Mouse (Mus musculus) heart, postnatal 36 days (tissue): ENCODE measurements around the gene Rtl3. TPM values are rescaled to one million over a fixed set of nuclear protein-coding genes. Genes with fewer than 3 reads are reported as not detected.

Experiments
- DNase-seq, 2 experiments: peaks; one replicate each; pipeline ENCODE4 v3.0.0; 2021 to 2022
- intact Hi-C: fragments of 180-260 bp; cut with DNase I; formaldehyde crosslinking; loops from one replicate; pipeline ENCODE4 v1.15.1; 2025
- total RNA-seq, 2 experiments: library from RNA; stranded (reverse); gene quantifications; 2 replicates each; pipeline ENCODE4 v1.2.3; 2021

Gene Rtl3
- under 1 TPM; 0.46 to 0.92 TPM for total RNA-seq

DNA sequence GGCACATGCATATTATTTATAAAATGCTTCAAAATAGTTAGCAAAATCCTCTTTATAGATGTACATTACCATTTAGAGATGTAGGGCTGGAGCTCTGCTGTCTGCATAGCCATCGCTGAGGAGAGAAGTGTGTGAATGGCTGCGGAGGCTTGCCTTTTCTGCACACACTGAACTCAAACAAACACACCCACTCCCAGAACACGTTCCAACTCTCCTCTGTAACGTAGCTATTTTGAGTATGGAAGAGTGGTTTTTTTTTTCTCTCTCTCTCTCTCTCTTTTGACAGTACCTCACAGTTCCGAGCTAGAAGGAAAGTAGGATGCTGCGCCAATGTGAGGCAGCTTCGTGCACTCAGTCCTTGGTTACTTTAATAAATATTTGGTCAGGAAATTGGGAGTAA is at the start of gene Rtl3:
Gene Rtl3, minus strand, starts transcription at position 236 of the 400 bp plus-strand sequence.
- intact Hi-C loops: no loop called here
- DNase-seq: no peak

DNA sequence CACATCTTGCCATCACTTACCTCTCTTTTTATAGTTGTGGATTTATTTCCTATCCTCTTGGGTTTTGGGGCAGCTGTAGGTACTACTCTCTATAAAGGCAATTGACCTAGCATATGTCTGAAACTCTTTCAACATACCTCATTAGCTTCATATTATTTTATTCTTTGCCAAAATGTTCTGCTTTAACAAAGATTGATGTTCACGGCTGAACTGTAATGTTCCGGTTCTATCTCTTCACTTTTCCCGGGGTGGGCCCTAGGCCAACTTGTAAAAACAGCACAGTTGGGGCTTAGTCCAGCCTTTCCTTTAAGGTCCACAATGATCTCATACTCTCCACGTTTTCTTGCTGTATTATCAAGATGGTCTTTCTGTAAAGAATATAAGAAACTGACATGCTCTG is 31.9 kb upstream of the Rtl3 start:
- DNase-seq: no peak
- intact Hi-C loops: no loop called here

DNA sequence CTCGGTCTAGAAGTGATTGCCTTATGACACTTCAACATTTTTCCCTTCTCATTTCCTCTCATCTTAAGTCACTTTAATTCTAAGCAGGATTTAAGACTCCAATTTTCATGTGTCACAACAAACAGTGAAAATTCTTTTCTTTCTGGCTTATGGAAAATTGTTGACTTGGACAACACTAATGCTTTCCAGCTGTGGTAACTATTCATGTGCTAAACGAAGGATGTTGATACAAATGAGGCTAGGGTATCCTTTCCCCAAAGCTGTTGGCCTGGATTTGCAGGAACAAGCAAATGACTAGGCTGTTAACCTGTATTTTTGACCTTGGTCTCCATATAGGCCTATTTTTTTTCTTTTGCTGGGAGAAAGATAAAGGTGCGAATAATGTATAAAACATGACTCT is 31.4 kb upstream of the Rtl3 start:
- intact Hi-C loops: no loop called here
- DNase-seq: no peak

DNA sequence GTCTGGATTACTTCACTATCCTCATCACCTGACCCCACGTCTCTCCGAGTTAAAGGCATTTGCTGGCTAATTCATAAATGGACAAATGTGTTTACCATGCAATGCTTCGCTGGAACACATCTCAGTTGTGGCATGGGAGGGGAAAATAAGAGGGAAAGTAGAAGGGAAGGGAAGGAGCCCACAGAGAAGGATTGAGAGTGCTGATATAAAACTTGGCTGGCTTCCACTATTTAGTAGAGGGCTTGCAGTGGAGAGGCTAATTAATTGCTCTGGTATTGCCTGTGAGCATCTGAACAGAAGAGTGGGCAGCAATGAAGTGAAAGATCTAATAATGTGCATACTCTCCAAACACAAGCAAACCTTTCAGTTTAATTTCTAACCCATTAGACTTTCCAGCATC is 31.0 kb upstream of the Rtl3 start:
- intact Hi-C loops: no loop called here
- no peak for DNase-seq

DNA sequence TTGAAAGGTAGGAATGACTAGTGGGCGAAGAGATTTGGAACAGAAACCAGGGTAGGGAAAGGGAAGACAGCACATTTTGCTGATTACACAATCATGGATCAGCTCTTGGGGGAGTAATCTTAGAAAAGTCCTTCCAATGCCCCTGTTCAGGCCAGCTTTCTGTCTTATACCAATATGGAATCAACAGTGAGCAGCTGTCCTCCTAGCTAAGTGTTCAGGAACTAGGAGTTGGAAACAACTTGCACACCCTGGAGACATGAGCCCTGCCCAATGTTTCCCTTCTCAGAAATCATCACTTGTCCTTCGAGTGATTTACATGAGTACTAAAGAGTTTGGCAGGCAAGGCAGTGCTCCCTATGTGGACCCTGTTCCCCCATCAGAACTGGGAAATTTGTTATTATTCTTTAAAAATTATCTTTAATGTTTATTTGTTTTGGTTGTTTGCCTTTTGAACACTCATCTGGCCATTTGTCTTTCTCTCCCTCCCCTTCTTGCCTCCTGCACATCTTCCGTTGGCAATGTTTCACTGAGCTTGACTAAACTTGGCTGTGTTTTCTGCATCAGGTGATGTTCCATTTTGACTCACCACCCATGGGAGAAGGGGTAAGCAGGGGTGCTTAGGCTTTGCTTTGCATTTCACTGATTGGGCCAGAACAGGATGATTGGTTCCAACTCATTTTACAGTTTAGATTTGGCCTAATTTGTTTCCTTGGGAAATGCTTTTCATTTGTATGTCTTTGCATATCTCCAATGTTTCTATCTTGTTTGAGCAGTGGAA is 13.3 kb upstream of the Rtl3 start:
- intact Hi-C loops: no loop called here
- DNase-seq: no peak

DNA sequence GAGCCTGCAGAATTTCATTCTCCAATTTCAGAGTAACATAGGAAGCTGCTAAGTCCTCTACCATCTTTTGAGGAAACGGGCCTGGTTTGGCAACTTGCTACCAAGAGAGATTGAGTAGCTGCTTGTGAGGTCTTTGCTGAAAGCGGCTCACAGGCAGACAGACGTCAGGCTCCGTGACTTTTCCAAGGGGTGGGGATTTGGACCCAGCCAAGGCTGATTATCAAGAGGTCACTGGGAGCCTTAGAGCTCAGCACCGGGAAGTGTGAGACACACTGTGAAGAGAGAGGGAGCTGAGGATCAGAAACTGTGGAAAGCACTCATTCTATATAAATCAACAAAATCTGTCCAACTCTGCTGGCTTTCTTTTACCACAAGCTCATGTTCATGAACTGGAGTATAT is 853 bp downstream of the Rtl3 start:
- peak; percentile 23 to 26 for DNase-seq
- intact Hi-C loops: no loop called here

DNA sequence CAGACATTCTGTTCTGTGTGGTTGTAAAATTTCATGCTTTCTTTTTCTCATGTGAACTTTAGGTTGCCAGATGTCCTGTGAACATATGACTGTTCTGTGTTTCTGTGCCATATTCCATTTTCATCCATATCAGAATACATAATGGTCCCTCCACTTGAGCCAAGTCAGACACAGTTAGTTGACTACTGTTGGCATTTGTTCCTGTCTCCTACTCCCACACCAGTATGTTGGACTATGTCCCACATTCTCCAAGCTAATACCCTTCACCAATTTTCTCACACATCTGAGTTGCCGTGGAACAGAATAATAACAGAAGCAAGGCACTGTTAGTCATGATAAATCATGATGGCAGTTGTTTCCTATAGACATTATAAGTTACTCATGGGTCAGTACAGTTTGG is 9.9 kb downstream of the Rtl3 start:
- intact Hi-C loops: no loop called here
- no peak for DNase-seq

DNA sequence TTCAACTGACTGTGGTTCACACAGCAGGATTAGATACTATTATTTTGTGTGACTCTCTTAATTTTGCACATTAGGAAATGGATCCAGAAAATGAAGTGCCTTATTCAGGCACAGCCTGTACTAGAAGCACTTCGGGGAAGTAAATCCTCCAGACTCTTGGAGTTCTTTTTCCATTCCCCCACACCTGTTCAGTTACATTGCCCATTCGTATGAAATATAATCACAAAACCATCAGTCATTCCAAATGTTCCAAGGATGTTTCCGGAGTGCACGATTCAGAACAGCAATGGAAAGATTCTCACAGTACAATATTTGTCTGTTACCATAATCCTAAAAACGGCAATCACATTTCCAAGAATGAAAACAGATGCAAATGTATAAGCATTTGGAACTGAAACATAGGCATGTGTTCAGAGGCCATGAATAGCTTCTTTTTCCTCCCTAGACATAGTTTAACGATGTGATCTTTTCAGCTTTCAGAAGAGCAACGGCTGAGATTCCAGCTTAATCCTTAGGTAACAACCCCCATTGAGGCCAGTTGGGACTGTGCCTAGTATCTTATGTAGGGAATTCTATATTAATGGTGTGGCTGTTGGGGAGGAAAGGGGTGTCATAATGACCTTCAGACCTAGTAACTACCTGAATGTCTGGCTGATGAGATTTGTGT is 30.8 kb downstream of the Rtl3 start:
- DNase-seq: no peak
- intact Hi-C loops: no loop called here

DNA sequence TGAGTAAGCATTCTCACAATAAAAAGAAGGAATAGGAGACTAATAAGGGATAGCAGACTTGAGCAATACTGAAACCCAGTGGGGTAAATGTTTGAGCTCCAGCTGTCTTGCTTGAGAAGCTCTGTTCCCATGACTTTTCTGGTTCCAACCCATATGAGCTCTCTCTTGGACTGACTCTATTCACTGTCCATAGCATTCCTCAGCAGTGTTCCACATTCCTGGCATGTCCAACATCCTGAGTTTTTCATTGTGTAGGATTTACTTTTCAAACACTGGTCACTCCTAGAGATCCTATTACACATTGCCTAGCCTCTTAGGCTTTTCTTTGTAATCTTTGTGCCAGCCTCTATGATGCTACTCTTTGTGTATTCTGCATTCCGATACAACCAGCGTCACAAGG is 36.1 kb downstream of the Rtl3 start:
- DNase-seq: no peak
- intact Hi-C loops: no loop called here

DNA sequence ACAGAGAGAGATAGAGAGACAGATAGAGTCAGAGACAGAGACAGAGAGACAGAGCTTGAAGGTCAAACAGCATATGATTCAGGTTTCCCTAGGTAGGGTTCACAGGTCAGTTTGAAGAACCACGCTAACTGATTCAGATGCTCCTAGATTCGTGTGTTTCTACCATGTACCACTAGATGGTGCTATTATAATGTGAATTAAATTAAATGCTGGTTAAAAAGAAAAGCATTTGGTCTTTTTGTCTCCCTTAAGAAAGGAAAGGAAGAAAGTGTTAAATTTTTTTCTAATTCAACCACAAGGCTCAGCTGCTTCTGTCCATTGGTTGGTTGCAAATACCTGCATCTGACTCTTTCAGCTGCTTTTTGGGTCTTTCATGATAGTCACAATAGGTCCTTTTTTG is 45.8 kb downstream of the Rtl3 start:
- no peak for DNase-seq
- intact Hi-C loops: loop anchor here (1.0 to 2.0 kb wide), 3 partner anchors 374 to 682 kb away; no protein-coding TSS in a partner anchor

Other genes starting within 250 kb of the Rtl3 start
- gene Cysltr1, start 237.0 kb downstream of the Rtl3 start, total RNA-seq: 1 to 10 TPM; 2.0 to 2.1 TPM
- gene Lpar4, start 80.0 kb upstream of the Rtl3 start, total RNA-seq: 1 to 10 TPM; 1.4 to 2.0 TPM
- under 1 TPM; 0.19 to 0.39 TPM for gene P2ry10, start 247.8 kb upstream of the Rtl3 start, total RNA-seq